Mouse (Mus musculus): ENCODE measurements around the gene Fgfr3.

- TF ChIP-seq CTCF (IDR thresholded peaks at IDR 0.05; ENCODE audit: extremely low read depth, insufficient read depth, low read length) (no peak), POLR2A (IDR thresholded peaks at IDR 0.05; ENCODE audit: extremely low read depth, insufficient read depth, low read length) (no peak)
These were observed 29.1 kb upstream of the Fgfr3 start for GRCm38 (mm10) chr5:33692393-33692792.
